Mouse (Mus musculus) embryo, embryonic 11 days (tissue): Measurements from ENCODE around the gene Zbtb48.

Experiments
- DNase-seq: peaks from one replicate; pipeline ENCODE4 v3.0.0-alpha.2; 2015

The Zbtb48 gene

DNA sequence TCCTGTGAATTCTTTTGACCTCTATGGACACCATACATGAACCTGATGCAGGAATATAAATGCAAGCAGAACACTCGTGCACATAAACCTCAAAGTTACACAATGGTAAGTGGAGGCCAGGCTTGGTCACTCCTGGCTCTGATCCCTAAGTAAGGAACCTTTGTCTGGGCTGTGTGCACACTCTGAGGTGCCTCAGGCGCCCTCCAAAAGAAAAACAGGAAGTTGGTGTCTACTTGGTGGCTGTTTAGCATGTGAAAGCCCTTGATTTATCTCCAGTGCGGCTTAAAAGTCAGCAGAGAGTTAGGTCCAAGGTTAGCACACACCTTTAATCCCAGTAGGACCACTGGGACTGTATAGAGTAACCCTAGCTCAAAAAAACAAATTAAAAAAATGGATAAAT is 28.0 kb downstream of the Zbtb48 start:
- DNase-seq, result no peak

- no peak for DNase-seq
Measured at GRCm38 (mm10) chr4:151997701-151998100, 29.8 kb downstream of the Zbtb48 start.

DNA sequence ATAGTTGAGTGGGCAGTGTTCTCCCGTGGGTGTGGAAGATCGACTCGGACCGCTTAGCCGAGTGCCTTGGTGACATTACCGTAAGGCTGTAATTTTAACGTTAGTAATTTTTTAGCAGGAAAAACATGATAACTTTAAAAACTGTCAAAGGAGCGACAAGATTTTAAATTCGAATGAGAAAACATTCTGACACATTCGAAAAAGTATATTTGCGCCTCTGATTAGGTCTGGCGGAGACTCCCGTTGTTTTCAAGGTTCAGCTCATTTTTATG is 30.6 kb downstream of the Zbtb48 start:
- DNase-seq, result no peak

- DNase-seq, result peak; percentile 100
Measured at GRCm38 (mm10) chr4:151996173-151996950, 31.1 kb downstream of the Zbtb48 start, which contains the start of gene Phf13. Gene Phf13 (minus strand): TSS chr4:151996258.

GRCm38 (mm10) chr4:151995371-151996172 is 31.9 kb downstream of the Zbtb48 start:
- DNase-seq, result peak; percentile 43

GRCm38 (mm10) chr4:151994228-151995171 is 33.0 kb downstream of the Zbtb48 start:
- DNase-seq, result peak; percentile 69

DNA sequence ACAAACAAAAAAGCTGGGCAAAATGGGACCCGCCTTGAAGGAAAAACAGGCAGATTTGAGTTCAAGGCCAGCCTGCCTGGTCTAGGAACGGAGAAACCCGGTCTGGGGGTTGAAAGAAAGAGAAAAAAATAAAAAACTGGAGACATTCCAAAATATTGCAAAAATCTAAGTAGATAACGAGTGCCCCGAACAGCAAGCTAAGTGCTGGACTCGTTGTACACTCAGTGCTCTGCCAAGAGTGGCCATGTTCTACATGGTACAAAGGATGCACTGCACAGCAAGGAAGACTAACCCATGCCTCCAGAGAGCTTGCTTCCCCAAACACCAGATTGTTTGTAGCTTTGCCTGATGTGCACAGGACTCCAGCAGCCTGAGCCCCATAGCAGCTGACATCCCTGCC is 34.4 kb downstream of the Zbtb48 start:
- DNase-seq, result no peak

GRCm38 (mm10) chr4:151992091-151992490 is 35.4 kb downstream of the Zbtb48 start:
- DNase-seq, result no peak

DNA sequence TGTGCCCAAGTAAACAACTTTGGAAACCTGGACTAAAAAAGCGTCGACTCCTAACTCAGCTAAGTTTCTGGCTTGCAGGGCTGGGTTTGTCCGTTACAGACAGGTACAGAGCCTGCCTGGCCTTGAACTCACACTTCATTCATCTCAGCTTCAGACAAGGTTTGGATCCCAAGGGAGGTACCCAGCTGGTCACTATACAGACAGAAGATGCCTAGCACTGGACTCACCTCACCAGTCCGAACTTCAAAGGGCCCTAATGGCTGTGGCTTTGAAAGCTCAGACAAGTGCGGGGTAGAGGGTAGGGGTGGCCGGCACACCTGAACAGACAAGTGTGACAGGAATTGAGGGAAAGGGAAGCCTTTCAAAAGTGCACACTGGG is 38.4 kb downstream of the Zbtb48 start:
- no peak for DNase-seq

GRCm38 (mm10) chr4:151988342-151989109 is 38.9 kb downstream of the Zbtb48 start, which contains the start of gene Thap3:
Gene Thap3 (minus strand): TSS chr4:151988997.
- DNase-seq, result peak; percentile 88

GRCm38 (mm10) chr4:151988014-151988341 is 39.5 kb downstream of the Zbtb48 start:
- no peak for DNase-seq

DNA sequence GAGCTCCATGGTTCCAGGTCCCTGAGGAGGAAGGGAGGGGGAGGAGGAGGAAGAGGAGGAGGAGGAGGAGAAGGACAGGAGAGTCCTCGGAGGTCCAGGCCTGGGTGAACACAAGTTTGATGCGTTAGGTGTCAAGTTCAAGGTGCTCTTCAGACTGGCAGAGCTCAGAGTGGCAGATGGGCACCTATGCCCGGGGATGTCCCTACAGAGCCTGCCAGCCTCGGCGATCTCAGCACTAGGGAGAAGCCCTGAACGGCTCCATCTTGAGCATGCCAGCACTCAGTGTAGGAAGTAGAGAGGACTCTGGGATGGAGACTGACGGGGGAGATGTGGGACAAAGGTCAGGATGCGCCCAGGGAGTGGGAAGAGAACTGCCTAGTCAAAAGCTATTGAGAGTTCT is 40.8 kb downstream of the Zbtb48 start:
- DNase-seq, result no peak

GRCm38 (mm10) chr4:151985886-151986285 is 41.6 kb downstream of the Zbtb48 start:
- DNase-seq, result no peak

DNA sequence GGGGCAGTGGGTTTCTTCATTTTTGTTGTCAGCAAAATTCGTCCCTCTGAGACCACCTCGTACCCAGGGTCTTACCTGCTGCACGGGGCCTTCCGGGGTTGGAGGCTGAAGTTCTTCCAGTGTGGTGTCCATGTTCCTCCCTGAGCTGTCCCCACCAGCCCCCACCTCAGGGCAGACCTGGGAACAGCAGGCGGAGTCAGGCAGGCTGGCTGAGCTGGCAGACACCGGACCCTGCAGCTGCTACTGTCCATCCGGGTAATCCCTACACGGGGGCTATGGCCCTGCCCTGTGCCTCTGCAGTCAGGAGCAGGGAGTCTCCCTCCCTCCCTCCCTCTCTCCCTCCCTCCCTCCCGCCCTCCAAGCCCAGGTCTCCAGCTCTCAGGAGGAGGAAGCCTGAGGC is 43.9 kb downstream of the Zbtb48 start:
- peak; percentile 45 for DNase-seq

DNA sequence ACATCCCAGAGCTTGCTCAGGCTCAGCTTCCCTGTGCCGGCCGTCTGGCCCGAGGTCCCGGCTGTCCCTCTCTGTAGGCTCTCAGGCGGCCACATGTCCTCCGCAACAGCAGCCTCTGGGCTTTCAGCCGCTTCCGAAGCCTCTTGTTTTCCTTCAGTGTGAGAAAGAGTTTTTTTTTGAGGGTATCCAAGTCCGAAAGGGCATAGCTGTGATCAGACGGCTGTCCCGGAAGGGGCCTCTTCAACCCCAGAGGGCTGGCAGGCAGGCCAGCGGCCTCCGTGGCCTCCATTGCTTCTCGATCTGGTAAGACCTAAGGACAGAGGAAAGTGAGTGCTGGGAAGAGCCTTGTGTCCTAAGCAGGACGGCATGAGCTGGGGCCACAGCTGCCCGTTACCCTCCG is 44.4 kb downstream of the Zbtb48 start:
- DNase-seq, result no peak

DNA sequence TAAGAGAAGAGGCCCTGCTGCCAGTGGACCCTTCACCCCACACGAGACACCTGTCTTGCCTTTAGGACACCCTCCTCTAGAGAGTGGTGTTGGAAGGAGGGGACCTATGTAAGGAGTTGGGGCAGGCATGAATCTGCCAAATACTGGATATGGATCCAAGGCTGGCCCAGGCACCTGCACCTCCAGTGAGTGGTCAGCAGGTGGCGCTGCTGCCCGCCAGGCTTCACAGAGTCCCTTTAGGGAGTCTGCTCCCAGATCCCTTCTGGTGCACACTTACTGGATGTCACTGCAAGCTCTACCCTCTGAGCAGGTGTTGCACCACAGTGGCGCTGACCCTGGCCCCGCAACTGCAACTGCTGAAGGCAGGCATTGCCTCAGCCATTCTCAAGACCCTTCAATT is 46.1 kb downstream of the Zbtb48 start:
- DNase-seq, result peak; percentile 81

- peak; percentile 47 for DNase-seq
Measured at GRCm38 (mm10) chr4:151980699-151981098, 46.8 kb downstream of the Zbtb48 start.

GRCm38 (mm10) chr4:151977748-151978147 is 49.7 kb downstream of the Zbtb48 start:
- DNase-seq, result peak; percentile 85

DNA sequence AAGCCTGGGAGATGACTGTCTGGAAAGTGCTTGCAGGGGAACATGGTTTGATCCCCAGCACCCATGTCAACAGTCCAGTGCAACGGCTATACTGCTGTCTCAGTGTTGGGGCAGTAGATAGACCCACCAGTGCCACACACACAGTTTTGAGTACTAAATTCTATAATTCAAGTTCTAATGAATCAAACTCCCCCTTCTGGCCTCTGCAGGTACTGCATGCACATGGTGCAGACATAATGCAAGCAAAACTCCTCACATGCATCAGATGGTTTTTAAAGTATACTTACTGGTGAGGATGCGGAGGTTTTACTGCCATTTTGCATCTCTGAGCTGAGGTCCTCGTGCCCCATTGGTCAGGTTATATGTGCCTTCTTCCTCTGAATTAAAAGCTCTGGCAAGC is 52.0 kb downstream of the Zbtb48 start:
- DNase-seq, result peak; percentile 56

DNA sequence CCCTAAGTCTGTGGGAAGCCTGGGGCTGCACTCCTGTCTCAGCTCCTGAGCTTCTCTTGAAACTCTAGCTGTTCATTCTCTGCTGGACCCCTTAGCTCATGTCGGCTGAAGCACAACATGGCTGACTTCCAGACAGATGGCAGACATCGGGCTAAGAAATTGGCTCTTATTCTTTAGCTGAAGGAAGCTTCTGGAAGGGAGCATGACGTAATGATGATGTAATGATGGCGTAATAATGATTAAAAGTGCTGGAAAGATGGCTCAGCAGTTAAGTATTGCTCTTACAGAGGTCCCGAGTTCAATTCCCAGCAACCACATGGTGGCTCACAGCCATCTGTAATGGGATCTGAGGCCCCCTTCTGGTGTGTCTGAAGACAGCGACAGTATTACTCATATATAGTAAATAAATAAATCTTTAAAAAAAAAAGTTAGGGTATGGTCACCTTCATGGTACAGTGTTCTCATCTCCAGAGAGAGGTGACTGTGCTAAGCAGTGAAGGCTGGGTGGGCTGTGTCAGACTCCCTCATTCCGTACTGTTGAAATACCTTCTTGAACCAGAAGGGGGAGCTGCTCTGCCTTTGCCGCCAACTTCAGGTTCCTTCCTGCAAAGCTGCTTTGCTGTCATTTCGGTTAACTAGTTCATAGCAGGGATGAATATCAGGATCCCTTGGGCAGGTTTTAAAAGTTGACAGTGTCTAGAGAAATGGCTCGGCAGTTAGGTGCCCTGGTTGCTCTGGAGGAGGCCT is 55.1 kb downstream of the Zbtb48 start:
- DNase-seq, result peak; percentile 58
